Mouse (Mus musculus): ENCODE data around the gene Syn3.

Syn3 gene

GRCm38 (mm10) chr10:86270254-86270653 lies 228.4 kb downstream of the Syn3 start:
- no peak for DNase-seq

GRCm38 (mm10) chr10:86264618-86265017 lies 234.1 kb downstream of the Syn3 start:
- no peak for DNase-seq

GRCm38 (mm10) chr10:86261725-86262124 lies 237.0 kb downstream of the Syn3 start:
- DNase-seq: no peak

GRCm38 (mm10) chr10:86258992-86259391 lies 239.7 kb downstream of the Syn3 start:
- no peak for DNase-seq

GRCm38 (mm10) chr10:86258046-86258445 lies 240.7 kb downstream of the Syn3 start:
- DNase-seq: no peak

- DNase-seq: no peak
These were observed 241.7 kb downstream of the Syn3 start for GRCm38 (mm10) chr10:86257045-86257444.

DNA sequence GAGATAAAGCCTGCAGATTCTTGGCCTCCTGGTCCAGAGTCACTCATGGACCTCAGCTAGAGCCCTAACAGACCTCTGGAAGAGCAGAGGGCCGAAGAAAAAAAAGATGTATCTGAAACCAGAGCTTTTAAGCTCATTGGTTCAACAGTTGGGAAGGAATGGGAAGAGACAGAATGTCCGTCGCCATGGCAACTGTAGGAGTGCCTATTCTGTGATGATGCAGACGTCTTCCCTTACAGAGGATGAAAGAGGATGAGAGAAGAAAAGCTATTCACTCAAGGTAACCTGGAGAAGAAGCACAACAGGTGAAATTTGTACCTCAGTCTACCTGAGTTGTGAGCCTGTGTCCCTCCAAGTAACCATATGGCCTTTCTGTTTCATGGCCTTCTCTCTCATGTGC lies 242.5 kb downstream of the Syn3 start:
- no peak for DNase-seq

- no peak for DNase-seq
These were observed 248.4 kb downstream of the Syn3 start for GRCm38 (mm10) chr10:86250149-86250922.

- DNase-seq: no peak
These were observed 249.4 kb downstream of the Syn3 start for GRCm38 (mm10) chr10:86249283-86249682.

DNA sequence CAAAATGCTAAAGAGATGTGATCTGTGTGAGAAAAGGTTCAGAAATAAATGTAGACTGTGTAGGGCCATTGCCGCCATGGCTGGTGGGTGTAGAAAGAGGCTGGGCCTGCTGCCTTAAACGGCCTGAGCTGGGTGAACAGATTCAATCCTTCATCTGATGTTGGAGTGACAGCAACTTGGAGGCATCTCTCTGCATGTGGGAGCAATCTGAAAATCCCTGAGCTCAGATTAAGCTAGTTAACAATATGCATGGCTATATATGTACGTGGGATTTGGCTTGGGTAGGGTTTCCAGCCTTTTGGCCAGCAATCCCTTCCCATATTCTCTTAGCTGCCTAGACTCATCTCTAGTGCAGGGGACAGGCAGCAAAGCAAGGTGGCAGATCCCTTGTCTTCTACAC lies 249.9 kb downstream of the Syn3 start:
- DNase-seq: no peak

- no peak for DNase-seq
These were observed 250.5 kb downstream of the Syn3 start for GRCm38 (mm10) chr10:86248131-86248740.

DNA sequence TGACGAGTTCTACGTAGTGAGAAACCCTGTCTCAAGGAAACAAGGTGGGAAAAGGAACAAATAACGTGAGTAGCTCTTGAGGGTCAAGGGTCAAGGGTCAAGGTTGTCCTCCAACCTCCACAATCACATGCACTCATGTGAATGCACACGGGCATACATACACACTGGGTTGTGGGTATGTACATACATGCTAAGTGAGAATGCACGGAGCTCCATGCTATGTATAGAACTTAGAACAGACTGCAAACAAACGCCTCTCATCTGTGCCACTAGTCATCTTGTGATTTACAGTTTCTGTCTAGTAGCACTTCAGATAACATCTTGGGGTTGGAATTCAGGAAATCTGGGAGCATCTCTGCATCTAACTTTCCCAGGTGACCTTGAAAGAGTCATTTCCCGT lies 253.3 kb downstream of the Syn3 start:
- DNase-seq: no peak

- no peak for DNase-seq
These were observed 255.2 kb downstream of the Syn3 start for GRCm38 (mm10) chr10:86243525-86243924.

DNA sequence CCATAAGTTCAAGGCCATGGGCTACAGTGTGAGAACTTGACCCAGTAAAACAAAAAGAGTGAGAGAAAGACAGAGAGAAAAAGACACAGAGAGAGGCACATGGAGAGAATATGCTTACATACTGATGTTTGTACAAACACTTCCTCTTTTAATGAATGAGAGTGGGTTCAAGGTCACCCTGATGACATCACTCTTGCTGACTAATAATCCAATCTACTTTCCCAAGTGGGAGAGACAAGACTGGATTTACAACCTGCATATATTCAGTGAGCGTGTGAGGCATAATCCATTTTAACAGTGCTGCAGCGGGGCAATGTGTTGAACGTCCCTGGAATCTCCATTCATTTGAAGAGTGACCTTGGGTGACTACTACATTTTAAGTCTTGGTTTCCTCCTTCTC lies 256.0 kb downstream of the Syn3 start:
- DNase-seq: no peak

DNA sequence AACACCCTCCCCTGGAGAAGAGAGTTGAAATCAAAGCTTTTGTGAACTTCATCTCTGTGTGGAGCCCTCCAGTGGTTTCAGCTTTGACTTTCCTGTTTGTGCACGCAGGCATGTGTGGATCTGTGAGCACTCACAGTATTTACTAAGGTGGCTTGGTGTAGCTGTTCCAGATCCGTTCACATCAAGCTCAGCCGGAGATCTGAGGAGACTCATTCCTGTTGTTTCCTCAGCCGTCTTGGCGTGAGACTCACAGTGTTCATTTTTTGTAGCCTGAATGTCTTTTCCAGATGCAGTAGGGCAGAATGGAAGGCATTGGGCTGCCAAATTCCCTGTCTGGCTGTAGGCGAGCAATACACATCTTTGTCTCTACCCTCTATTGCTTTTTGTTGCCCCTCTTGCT lies 268.7 kb downstream of the Syn3 start:
- no peak for DNase-seq

GRCm38 (mm10) chr10:86225480-86225879 lies 273.2 kb downstream of the Syn3 start:
- DNase-seq: no peak

GRCm38 (mm10) chr10:86218984-86219383 lies 279.7 kb downstream of the Syn3 start:
- DNase-seq: no peak

DNA sequence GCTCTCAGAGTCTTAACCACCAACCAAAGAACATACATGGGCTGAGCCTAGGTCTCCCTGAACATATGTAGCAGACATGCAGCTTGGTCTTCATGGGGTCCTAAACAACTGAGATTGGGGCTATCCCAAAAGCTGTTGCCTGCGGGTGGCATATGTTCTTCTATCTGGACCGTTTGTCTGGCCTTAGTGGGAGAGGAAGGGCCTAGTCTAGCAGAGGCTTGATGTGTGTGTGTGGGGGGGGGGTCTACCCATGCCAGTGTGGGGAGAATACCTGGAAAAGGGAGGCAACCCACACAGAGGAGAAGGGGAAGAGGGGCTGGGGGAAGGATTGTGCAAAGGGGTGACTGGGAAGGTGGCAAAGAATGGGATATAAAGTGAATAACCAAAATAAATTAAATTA lies 281.9 kb downstream of the Syn3 start:
- DNase-seq: no peak

DNA sequence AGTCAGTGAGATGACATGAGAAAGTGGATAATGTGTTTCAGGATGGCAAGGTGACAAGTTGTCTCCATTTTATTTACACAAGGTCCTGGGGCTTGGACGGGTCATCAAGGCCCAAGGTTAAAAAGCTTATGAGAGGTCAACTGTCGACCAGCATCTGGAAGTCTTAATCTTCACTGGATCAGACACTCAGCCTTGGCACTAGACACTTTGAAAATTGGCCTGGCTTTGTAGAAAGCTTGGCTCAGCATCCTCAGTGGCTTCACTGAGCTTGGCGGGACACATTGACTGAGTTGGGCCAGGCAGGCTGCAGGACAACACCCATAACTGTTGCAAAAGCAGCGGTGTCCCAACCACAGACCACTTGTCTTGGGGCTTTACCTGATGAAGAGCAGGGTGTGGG lies 286.6 kb downstream of the Syn3 start:
- DNase-seq: no peak

GRCm38 (mm10) chr10:86203915-86204314 lies 294.8 kb downstream of the Syn3 start:
- peak; percentile 37 for DNase-seq

DNA sequence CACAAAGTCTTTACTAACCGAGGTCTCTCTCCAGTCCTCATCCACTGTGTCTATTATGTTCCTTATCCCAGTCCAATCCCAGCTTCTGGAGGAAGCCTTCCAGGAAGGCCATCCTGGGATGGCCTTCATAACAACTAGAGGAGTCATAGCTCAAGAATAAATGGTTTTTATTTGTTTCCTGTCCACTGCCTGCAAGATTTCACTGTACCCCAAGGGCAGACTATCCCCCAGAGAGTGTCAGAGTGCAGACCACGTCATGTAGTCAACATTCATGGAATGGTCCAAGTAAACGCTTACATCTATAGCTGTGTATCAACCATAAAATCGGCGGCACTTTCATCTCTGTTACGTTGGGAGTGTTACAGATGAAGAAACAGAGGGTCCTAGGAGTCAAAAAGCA lies 295.5 kb downstream of the Syn3 start:
- DNase-seq: no peak

GRCm38 (mm10) chr10:86201826-86202225 lies 296.9 kb downstream of the Syn3 start:
- no peak for DNase-seq

GRCm38 (mm10) chr10:86201006-86201405 lies 297.7 kb downstream of the Syn3 start:
- DNase-seq: no peak

DNA sequence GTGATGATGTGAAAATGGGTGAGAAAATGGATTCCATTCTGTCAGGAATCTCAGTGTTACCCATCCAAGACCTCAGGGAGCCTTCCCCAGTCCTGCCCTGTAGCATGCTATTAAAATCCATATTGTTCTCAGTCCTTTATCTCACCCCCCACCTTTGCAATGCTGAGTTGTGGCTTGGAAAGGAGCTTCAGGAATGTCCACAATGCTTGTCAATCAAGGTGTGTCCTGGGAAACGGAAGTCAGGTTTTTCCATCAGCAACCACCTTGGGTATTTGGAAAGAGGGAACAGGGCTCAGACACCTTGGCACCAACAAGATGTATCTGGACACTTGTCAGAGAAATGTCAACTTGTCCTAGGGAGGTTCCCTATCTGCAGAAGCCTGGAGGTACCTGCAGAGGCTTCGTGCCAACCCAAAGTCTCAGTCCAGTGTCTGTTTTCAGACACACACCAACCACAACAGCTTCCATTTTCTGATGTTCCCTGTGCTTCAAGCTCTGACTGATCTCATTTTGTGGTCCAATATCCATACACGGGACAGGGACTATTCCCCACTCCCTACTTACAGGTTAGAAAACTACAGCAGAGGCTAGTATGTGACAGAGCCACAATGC lies 302.2 kb downstream of the Syn3 start:
- DNase-seq: no peak

Data from cerebellum, adult 11-12 months (tissue).